Mouse (Mus musculus) cerebellum, postnatal 14 days (tissue): Measurements from ENCODE around the gene Mrgpra2b.
"Not testable (repeated sequence)": the region's sequence is repeated elsewhere in the genome, so short reads cannot be mapped to it uniquely, and the experiment has no call there.

ENCODE experiments used
- DNase-seq, 2 experiments: peaks; one replicate each; pipeline ENCODE4 v3.0.0; 2021; ENCODE audit warnings: mixed read lengths in 2 of 2

Mrgpra2b gene

GRCm38 (mm10) chr7:47528762-47529161, at the start of gene Mrgpra2b:
Gene Mrgpra2b (minus strand): TSS chr7:47528862.
- no peak for DNase-seq

GRCm38 (mm10) chr7:47516379-47516778, 12.3 kb downstream of the Mrgpra2b start:
- DNase-seq, result no peak

GRCm38 (mm10) chr7:47515050-47515449, 13.6 kb downstream of the Mrgpra2b start:
- no peak for DNase-seq

GRCm38 (mm10) chr7:47502953-47503352, 25.7 kb downstream of the Mrgpra2b start:
- DNase-seq, result no peak

- not testable (repeated sequence) for DNase-seq
These were observed 37.4 kb downstream of the Mrgpra2b start for GRCm38 (mm10) chr7:47491266-47491665.

- DNase-seq, result not testable (repeated sequence)
These were observed 39.2 kb downstream of the Mrgpra2b start for GRCm38 (mm10) chr7:47489438-47489837.

- DNase-seq, result not testable (repeated sequence)
These were observed 45.5 kb downstream of the Mrgpra2b start for GRCm38 (mm10) chr7:47483181-47483580.

GRCm38 (mm10) chr7:47473904-47474303, 54.8 kb downstream of the Mrgpra2b start:
- not testable (repeated sequence) for DNase-seq

GRCm38 (mm10) chr7:47465278-47465981, 63.2 kb downstream of the Mrgpra2b start:
- DNase-seq, result not testable (repeated sequence)

GRCm38 (mm10) chr7:47452015-47452414, 76.6 kb downstream of the Mrgpra2b start, which contains the start of gene Mrgpra2a:
Gene Mrgpra2a (minus strand): TSS chr7:47452139.
- not testable (repeated sequence) for DNase-seq

GRCm38 (mm10) chr7:47445729-47446128, 82.9 kb downstream of the Mrgpra2b start:
- not testable (repeated sequence) for DNase-seq

GRCm38 (mm10) chr7:47436463-47436862, 92.2 kb downstream of the Mrgpra2b start:
- not testable (repeated sequence) for DNase-seq

GRCm38 (mm10) chr7:47427815-47428508, 100.7 kb downstream of the Mrgpra2b start:
- not testable (repeated sequence) for DNase-seq
